Mouse (Mus musculus) liver, embryonic 13.5 days (tissue): Measurements from ENCODE around the gene Cyp4f18. TPM values are rescaled to one million over a fixed set of nuclear protein-coding genes. Genes with fewer than 3 reads are reported as not detected.
A peak's percentile ranks its signal among the peaks of the same experiment; 100 is the strongest.
"Not testable (repeated sequence)": the region's sequence is repeated elsewhere in the genome, so short reads cannot be mapped to it uniquely, and the experiment has no call there.

ENCODE experiments used
- ATAC-seq: fragments of 200-750 bp; cut with Nextera tagmentation; 2 replicates; pipeline ENCODE4 v1.8.0; 2017; ENCODE audit warnings: low read depth, mild to moderate bottlenecking, moderate number of reproducible peaks, moderate library complexity
- DNase-seq: peaks from one replicate; pipeline ENCODE4 v3.0.0; 2022
- H3K27ac ChIP-seq: fragments of 300-500 bp; sonication (generic); 2 replicates; pipeline ENCODE4 v1.5.1; 2015; ENCODE audit warnings: moderate library complexity, mild to moderate bottlenecking, inconsistent platforms
- H3K27me3 ChIP-seq: fragments of 300-500 bp; sonication (generic); 2 replicates; pipeline ENCODE4 v1.6.1; 2015; ENCODE audit warnings: mild to moderate bottlenecking, inconsistent platforms
- H3K36me3 ChIP-seq: fragments of 300-500 bp; sonication (generic); 2 replicates; pipeline ENCODE4 v1.6.1; 2015; ENCODE audit warnings: mild to moderate bottlenecking, inconsistent platforms
- H3K4me1 ChIP-seq: fragments of 300-500 bp; sonication (generic); replicated peaks from 2 replicates; pipeline ENCODE4 v1.6.1; 2015; ENCODE audit warnings: inconsistent platforms
- H3K4me2 ChIP-seq: fragments of 300-500 bp; sonication (generic); 2 replicates; pipeline ENCODE4 v1.6.1; 2015; ENCODE audit warnings: inconsistent platforms, mild to moderate bottlenecking, moderate library complexity
- H3K4me3 ChIP-seq: fragments of 300-500 bp; sonication (generic); replicated peaks from 2 replicates; pipeline ENCODE4 v1.5.1; 2015; ENCODE audit warnings: mild to moderate bottlenecking, inconsistent platforms
- H3K9ac ChIP-seq: fragments of 300-500 bp; sonication (generic); 2 replicates; pipeline ENCODE4 v1.6.1; 2015; ENCODE audit warnings: mild to moderate bottlenecking, inconsistent platforms
- H3K9me3 ChIP-seq: fragments of 300-500 bp; sonication (generic); replicated peaks from 2 replicates; pipeline ENCODE4 v1.6.1; 2016; ENCODE audit warnings: inconsistent platforms
- WGBS: fragments of 180-500 bp; shearing (Covaris S2); methylation state at CpG from one replicate; pipeline ENCODE4 v1.1.7; 2015; ENCODE audit not compliant: insufficient replicate concordance; 5-methylcytosine and 5-hydroxymethylcytosine counted together
- polyA plus RNA-seq: library from polyadenylated mRNA; unstranded; fragments of >200 nt; fragmentation: Nextera tagmentation; extraction: Ambion mirVana; gene quantifications from 2 replicates; pipeline ENCODE4 v1.2.1, GENCODE M21; 2015

Cyp4f18 gene
- polyA plus RNA-seq, 1 experiment from 2014 or later = 1.9 TPM

- Histone ChIP-seq H3K27me3 (no peaks in the 10 kb centered on the region), H3K9me3 (no peaks in the 10 kb centered on the region), H3K4me2 (no peak overlapping the region), H3K36me3 (peaks cover 29% of the 10 kb centered on the region), H3K27ac (no peak overlapping the region), H3K4me1 (no peaks in the 10 kb centered on the region), H3K9ac (no peak overlapping the region), H3K4me3 (no peak overlapping the region)
- no peak for DNase-seq
- 56% methylated on average over 1 of the region's 1 CpGs for WGBS
- no peak for ATAC-seq
Measured at GRCm38 (mm10) chr8:71971945-71972344, 37.5 kb downstream of the Cyp4f18 start.

- WGBS = 81% methylated on average over 6 of the region's 6 CpGs
- Histone ChIP-seq H3K4me3 (no peak overlapping the region), H3K36me3 (peaks cover 59% of the 10 kb centered on the region), H3K27ac (no peak overlapping the region), H3K27me3 (no peaks in the 10 kb centered on the region), H3K4me2 (no peak overlapping the region), H3K9ac (no peak overlapping the region), H3K9me3 (no peaks in the 10 kb centered on the region), H3K4me1 (no peaks in the 10 kb centered on the region)
- ATAC-seq (no peak), DNase-seq (no peak)
Measured at GRCm38 (mm10) chr8:71968636-71969035, 40.8 kb downstream of the Cyp4f18 start.

GRCm38 (mm10) chr8:71968100-71968499, 41.3 kb downstream of the Cyp4f18 start:
- H3K9ac ChIP-seq = no peak overlapping the region
- ATAC-seq = no peak
- WGBS = 81% methylated on average over 6 of the region's 6 CpGs

GRCm38 (mm10) chr8:71967261-71967660, 42.2 kb downstream of the Cyp4f18 start:
- H3K4me2 ChIP-seq = no peak overlapping the region
- no peak overlapping the region for H3K4me3 ChIP-seq
- no peaks in the 10 kb centered on the region for H3K4me1 ChIP-seq
- H3K9ac ChIP-seq = no peak overlapping the region
- no peak for DNase-seq
- WGBS = 90% methylated on average over 5 of the region's 5 CpGs
- no peaks in the 10 kb centered on the region for H3K27me3 ChIP-seq
- no peak overlapping the region for H3K27ac ChIP-seq
- peaks cover 59% of the 10 kb centered on the region for H3K36me3 ChIP-seq
- H3K9me3 ChIP-seq = no peaks in the 10 kb centered on the region
- no peak for ATAC-seq

More at GRCm38 (mm10) chr8:71968100-71968499, 41.3 kb downstream of the Cyp4f18 start:
- Histone ChIP-seq H3K4me2 (no peak overlapping the region), H3K36me3 (peaks cover 59% of the 10 kb centered on the region), H3K27ac (no peak overlapping the region), H3K9me3 (no peaks in the 10 kb centered on the region), H3K4me3 (no peak overlapping the region), H3K4me1 (no peaks in the 10 kb centered on the region), H3K27me3 (no peaks in the 10 kb centered on the region)
- DNase-seq = no peak

GRCm38 (mm10) chr8:71966411-71966810, 43.0 kb downstream of the Cyp4f18 start:
- H3K4me3 ChIP-seq = no peak overlapping the region
- no peaks in the 10 kb centered on the region for H3K9me3 ChIP-seq
- H3K27me3 ChIP-seq = no peaks in the 10 kb centered on the region
- no peak overlapping the region for H3K27ac ChIP-seq
- peaks cover 59% of the 10 kb centered on the region for H3K36me3 ChIP-seq
- H3K9ac ChIP-seq = no peak overlapping the region
- H3K4me2 ChIP-seq = no peak overlapping the region
- ATAC-seq = no peak
- H3K4me1 ChIP-seq = no peaks in the 10 kb centered on the region
- DNase-seq = no peak

DNA sequence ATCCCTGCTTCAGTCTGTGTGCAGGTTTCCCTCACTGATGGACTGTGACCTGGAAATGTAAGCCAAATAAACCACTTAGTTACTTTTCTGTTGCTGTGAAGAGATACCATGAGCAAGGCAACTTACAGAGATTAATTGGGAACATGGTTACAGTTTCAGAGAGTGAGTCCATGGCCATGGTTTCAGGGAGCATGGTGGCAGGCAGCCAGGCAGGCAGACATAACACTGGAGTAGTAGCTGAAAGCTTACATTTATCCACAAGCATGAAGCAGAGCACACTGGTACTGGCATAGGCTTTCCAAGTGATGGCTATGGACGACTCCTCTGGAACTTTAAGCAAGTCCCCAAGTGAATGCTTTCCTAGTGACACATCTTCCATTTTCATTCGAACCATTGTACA, 44.3 kb downstream of the Cyp4f18 start:
- no peak overlapping the region for H3K27ac ChIP-seq
- no peaks in the 10 kb centered on the region for H3K9me3 ChIP-seq
- no peak overlapping the region for H3K9ac ChIP-seq
- DNase-seq = no peak
- ATAC-seq = no peak
- peaks cover 4% of the 10 kb centered on the region; the same call in 1 of the 2 replicates for H3K4me1 ChIP-seq
- H3K36me3 ChIP-seq = peaks cover 59% of the 10 kb centered on the region
- H3K4me2 ChIP-seq = no peak overlapping the region
- H3K4me3 ChIP-seq = no peak overlapping the region
- no peaks in the 10 kb centered on the region for H3K27me3 ChIP-seq
- 79% methylated on average over 2 of the region's 2 CpGs for WGBS

DNA sequence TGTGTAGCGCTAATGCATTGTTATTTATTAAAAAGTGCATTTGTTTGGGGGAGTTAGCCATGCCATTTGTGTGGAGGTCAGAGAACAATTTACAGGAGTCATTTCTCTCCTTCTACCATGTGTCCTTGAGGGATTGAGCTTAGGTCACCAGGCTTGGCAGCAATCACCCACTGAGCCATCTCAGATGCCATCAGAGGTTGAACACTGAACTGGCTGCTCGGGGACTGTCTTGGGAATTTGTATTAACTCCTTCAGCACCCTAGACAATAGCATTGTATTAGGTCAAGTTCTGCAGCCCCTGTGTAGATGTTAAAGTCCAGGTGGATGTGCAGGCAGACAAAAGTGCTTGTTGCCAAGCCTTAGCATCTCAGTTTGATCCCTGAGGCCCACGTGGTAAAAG, 45.4 kb downstream of the Cyp4f18 start:
- Histone ChIP-seq H3K9ac (no peak overlapping the region), H3K4me1 (peaks cover 9% of the 10 kb centered on the region; the same call in 1 of the 2 replicates), H3K9me3 (no peaks in the 10 kb centered on the region), H3K36me3 (peaks cover 52% of the 10 kb centered on the region), H3K4me3 (no peak overlapping the region), H3K4me2 (no peak overlapping the region), H3K27me3 (no peaks in the 10 kb centered on the region), H3K27ac (no peak overlapping the region)
- no peak for DNase-seq
- 74% methylated on average over 3 of the region's 3 CpGs for whole genome bisulfite sequencing
- no peak for ATAC-seq

DNA sequence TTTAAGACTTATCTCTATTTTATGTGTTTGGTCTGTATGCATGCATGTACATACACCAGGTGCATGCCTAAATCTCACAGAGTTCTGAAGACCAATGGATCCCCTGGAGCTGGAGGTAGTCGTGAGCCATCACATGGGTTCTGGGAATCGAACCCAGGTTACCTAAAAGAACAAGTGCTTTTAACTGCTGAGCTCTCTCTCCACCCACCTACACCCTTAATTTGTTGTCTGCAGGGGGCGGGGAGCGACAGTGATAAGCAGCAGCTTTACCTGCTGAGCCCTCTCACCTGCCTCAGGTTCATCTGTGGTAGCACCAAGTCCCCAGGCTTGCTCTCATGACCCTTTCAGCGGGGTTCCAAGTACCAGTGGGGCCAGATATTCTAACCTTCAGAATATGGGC, 47.6 kb downstream of the Cyp4f18 start:
- ATAC-seq = no peak
- peaks cover 9% of the 10 kb centered on the region; the same call in 1 of the 2 replicates for H3K4me1 ChIP-seq
- no peaks in the 10 kb centered on the region for H3K9me3 ChIP-seq
- no peak overlapping the region for H3K27ac ChIP-seq
- H3K36me3 ChIP-seq = peaks cover 29% of the 10 kb centered on the region
- H3K27me3 ChIP-seq = no peaks in the 10 kb centered on the region
- no peak overlapping the region for H3K4me3 ChIP-seq
- DNase-seq = no peak
- no peak overlapping the region for H3K4me2 ChIP-seq
- no peak overlapping the region for H3K9ac ChIP-seq
- WGBS = 79% methylated on average over 5 of the region's 5 CpGs

DNA sequence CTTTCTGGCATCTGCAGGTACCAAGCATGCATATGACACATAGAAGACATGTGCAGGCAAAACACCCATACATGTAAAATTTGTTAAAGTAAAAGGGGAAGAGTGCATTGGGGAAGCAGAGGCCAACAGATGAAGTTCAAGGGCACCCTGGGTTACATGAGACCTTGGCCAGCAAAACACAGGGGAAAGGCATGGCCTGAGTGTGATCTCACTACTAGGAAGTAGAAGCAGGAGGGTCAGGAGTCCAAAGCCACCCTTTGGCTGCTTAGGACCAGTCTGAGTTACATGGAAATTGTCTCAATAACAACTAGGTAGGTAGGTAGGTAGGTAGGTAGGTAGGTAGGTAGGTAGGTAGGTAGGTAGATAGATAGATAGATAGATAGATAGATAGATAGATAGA, 48.9 kb downstream of the Cyp4f18 start:
- Histone ChIP-seq H3K27ac (no peak overlapping the region), H3K4me3 (no peak overlapping the region), H3K9me3 (no peaks in the 10 kb centered on the region), H3K9ac (no peak overlapping the region), H3K27me3 (no peaks in the 10 kb centered on the region), H3K4me1 (peaks cover 9% of the 10 kb centered on the region; the same call in 1 of the 2 replicates), H3K36me3 (peaks cover 16% of the 10 kb centered on the region), H3K4me2 (no peak overlapping the region)
- ATAC-seq (no peak), DNase-seq (no peak)

GRCm38 (mm10) chr8:71954666-71955065, 54.8 kb downstream of the Cyp4f18 start:
- Histone ChIP-seq H3K4me1 (peaks cover 24% of the 10 kb centered on the region), H3K27me3 (no peaks in the 10 kb centered on the region), H3K27ac (no peak overlapping the region), H3K4me3 (no peak overlapping the region), H3K9me3 (no peaks in the 10 kb centered on the region), H3K4me2 (no peak overlapping the region), H3K36me3 (peaks cover 20% of the 10 kb centered on the region), H3K9ac (no peak overlapping the region)
- WGBS = 92% methylated on average over 9 of the region's 9 CpGs
- DNase-seq = no peak
- no peak for ATAC-seq

DNA sequence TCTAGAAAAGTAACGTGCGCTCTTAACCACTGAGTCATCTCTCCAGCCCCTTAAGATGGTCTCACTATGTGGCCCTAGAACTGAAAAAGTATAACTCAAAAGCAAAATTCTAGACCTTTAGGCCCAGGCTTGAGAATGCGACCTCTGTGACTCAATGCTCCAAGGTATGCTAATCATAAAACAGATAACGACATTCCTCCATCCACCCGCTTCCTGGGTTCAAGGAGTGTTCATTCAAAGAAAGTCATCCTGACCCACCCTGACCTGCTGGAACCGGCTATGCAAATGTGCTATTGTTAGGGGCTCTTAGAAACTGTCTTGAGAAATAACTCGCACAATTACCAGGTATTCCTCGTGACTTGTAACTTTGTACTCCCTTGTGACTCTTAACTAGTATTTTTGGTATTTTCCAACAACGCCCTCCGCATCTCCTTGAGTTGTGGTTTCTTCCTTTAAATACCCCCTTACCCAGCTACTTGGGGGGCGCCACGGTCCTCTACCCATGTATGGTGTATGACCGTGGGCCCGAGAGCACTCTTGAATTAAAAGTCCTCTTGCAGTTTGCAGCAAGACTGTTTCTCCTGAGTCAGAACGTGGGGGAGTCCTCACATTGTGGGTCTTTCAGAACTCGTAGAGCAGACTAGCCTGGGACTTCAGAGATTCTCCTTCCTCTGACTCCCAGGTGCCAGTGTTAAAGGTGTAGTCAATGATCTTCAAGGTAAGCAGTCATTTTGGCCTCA, 56.3 kb downstream of the Cyp4f18 start:
- 88% methylated on average over 16 of the region's 16 CpGs for WGBS
- H3K27me3 ChIP-seq, H3K4me2 ChIP-seq, ATAC-seq, H3K9me3 ChIP-seq, H3K27ac ChIP-seq, H3K9ac ChIP-seq, H3K4me3 ChIP-seq, DNase-seq: not testable (repeated sequence)
- peaks cover 20% of the 10 kb centered on the region for H3K36me3 ChIP-seq
- H3K4me1 ChIP-seq = peaks cover 24% of the 10 kb centered on the region

DNA sequence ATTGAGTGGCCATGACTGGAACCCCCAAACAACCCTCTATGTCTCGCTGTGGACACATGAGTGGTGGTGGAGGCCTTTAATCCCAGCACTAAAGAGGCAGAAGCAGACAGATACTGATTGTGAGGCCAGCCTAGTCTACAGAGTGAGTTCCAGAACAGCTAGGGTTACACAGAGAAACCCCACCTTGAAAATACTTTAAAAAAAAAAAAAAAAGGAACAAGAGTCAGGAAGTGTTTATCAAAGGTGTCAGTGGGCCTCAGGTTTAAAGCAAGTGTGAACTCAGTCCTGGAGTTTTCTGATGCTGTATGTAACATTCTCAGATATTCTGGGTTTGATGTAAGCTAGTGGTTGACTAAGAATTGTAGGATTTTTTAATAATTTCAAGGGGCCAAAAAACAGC, 56.9 kb downstream of the Cyp4f18 start:
- H3K4me2 ChIP-seq = peak overlapping the region; percentile 79
- H3K4me3 ChIP-seq = 0 out of 2 replicates have a peak overlapping the region, but pooled peaks have one; percentile 72
- H3K27ac ChIP-seq = no peak overlapping the region
- peaks cover 24% of the 10 kb centered on the region for H3K4me1 ChIP-seq
- ATAC-seq (no peak), DNase-seq (no peak)
- H3K36me3 ChIP-seq = peaks cover 20% of the 10 kb centered on the region
- H3K9ac ChIP-seq = peak overlapping the region; percentile 84; the same call in 1 of the 2 replicates
- 83% methylated on average over 1 of the region's 1 CpGs for WGBS
- H3K27me3 ChIP-seq = 0 out of 2 replicates have a peak, but pooled peaks cover 3% of the 10 kb centered on the region
- no peaks in the 10 kb centered on the region for H3K9me3 ChIP-seq
